Mouse (Mus musculus): ENCODE results near the gene Adcy5.
A peak's percentile ranks its signal among the peaks of the same experiment; 100 is the strongest.

The Adcy5 gene

GRCm38 (mm10) chr16:35316856-35317264, 162.2 kb downstream of the Adcy5 start:
- peak; percentile 42 for DNase-seq (ENCODE audit: low read depth, low spot score)

DNA sequence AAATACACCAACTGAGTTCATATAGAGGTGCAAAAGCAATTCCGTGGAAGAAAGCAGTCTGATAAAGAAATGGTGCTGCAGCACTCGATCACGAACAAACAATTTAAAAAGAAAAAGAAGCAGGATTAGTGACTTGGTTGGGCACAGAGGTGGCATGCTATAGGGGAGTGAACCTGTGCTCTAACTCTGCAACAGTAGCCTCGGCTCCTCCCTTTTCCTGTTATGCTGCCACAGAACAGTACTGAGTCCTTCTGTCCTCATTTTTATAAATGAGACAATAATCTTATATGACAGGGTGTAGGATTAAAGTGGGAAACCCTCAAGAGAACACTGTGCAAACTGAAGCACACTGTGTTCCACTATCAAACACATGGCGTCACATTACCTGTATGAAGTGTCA, 162.8 kb downstream of the Adcy5 start:
- DNase-seq (ENCODE audit: low read depth, low spot score): no peak

- no peak for DNase-seq (ENCODE audit: low read depth, low spot score)
Measured at GRCm38 (mm10) chr16:35318397-35318796, 163.7 kb downstream of the Adcy5 start.

GRCm38 (mm10) chr16:35319335-35319734, 164.7 kb downstream of the Adcy5 start:
- DNase-seq (ENCODE audit: low read depth, low spot score): peak; percentile 46

DNA sequence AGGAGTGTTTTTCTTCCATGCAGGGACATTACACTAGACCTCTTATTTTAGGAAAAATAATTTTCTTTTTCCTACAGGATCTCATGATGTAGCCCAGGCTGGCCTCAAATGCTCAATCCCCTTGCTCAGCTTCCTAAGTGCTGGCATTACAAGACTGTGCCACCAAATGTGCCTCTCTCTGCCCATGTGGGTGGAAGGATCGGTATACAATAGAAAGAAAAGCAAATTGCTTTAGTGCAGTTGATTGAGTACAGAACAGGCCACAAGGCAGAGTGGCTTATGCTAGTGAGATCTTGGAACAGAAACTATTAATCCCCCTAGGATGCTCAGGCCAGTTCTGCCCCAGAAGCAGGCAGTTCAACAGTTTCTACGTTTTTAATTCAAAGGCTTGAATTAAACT, 165.1 kb downstream of the Adcy5 start:
- no peak for DNase-seq (ENCODE audit: low read depth, low spot score)

GRCm38 (mm10) chr16:35330451-35330850, 175.8 kb downstream of the Adcy5 start:
- DNase-seq (ENCODE audit: low read depth, low spot score): no peak

Data from A20 (cell line).